Mouse (Mus musculus): Measurements from ENCODE around the gene Tjp1. TPM values are rescaled to one million over a fixed set of nuclear protein-coding genes. Genes with fewer than 3 reads are reported as not detected.

The Tjp1 gene
- polyA plus RNA-seq, 1 experiment from 2014 or later: 27.8 TPM

DNA sequence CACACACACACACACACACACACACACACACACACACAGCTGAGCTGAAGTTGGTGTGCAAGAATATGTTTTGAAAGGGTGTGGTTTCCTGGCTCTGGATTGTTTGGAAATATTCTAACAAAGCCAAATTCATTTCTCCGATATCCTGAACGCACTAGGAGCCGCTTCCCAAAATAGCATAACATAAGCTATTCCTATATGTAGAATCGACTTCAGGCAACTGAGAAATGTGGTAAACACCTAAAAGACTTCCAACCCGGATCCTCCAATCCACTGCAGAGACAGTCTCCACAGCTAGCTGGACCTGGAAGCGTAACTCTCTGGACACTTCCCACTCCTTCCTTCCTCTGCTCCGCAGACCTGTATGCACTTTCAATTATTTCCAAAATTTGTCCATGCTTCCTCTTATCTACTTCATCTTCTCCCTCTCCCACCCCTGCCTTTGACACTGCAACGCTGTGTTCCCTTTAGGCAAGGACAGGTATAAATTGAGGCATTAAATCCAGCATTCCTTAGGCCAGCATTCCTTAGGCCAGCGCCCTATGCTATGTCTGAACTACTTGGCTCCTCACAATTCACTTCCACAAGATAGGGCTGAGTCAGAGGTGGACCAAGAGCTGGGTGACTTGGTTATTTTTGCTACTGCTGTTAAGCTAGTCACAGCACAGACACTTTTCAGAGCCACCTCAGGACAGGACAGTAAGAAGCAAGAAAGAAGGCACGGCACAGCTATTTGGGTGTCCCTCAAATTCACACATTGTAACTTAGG is 144.9 kb downstream of the Tjp1 start:
- H3K4me1 ChIP-seq (ENCODE audit: control insufficient read depth, insufficient read depth, low read length): no peaks in the 10 kb centered on the region
- H3K4me3 ChIP-seq (ENCODE audit: low read depth, low read length): no peak overlapping the region
- no peaks in the 10 kb centered on the region for H3K27me3 ChIP-seq (ENCODE audit: control insufficient read depth, insufficient read depth, low read length)
- H3K4me2 ChIP-seq (ENCODE audit: low read depth): no peak overlapping the region
- WGBS: 84% methylated on average over 10 of the region's 10 CpGs
- no peaks in the 10 kb centered on the region for H3K36me3 ChIP-seq (ENCODE audit: control insufficient read depth, insufficient read depth, low read length)
- no peak overlapping the region for H3K27ac ChIP-seq (ENCODE audit: low read depth, low read length)
- no peaks in the 10 kb centered on the region for H3K9me3 ChIP-seq (ENCODE audit: control insufficient read depth, low read length)
- no peak overlapping the region for H3K9ac ChIP-seq (ENCODE audit: low read length)
- DNase-seq (ENCODE audit: low spot score) (no peak), ATAC-seq (ENCODE audit: insufficient read depth, low FRiP score, low TSS enrichment) (no peak)

DNA sequence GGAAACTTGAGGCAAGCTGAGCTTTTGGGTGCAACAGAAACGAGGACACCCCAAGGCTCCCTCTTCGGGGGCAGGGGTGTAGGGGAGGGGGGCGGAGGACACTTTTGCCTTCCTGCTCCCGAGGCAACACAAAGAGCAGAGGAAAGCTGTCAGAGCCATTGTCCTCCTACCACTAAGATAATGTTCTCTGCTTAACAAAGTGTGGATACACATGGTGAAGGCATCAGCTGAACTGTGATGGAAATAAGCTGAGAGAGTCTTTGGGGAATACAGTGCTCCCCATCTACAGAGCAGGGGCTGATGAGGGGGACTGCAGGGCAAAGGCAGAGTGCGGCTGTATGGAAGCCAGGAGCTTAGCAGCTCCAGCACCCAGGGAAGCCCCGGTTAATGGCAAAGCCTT is 145.7 kb downstream of the Tjp1 start:
- Histone ChIP-seq H3K4me1 (ENCODE audit: control insufficient read depth, insufficient read depth, low read length) (no peaks in the 10 kb centered on the region), H3K9ac (ENCODE audit: low read length) (no peak overlapping the region), H3K36me3 (ENCODE audit: control insufficient read depth, insufficient read depth, low read length) (no peaks in the 10 kb centered on the region), H3K27me3 (ENCODE audit: control insufficient read depth, insufficient read depth, low read length) (no peaks in the 10 kb centered on the region), H3K4me2 (ENCODE audit: low read depth) (no peak overlapping the region), H3K27ac (ENCODE audit: low read depth, low read length) (no peak overlapping the region), H3K9me3 (ENCODE audit: control insufficient read depth, low read length) (no peaks in the 10 kb centered on the region), H3K4me3 (ENCODE audit: low read depth, low read length) (no peak overlapping the region)
- 48% methylated on average over 6 of the region's 6 CpGs for WGBS
- DNase-seq (ENCODE audit: low spot score) (no peak), ATAC-seq (ENCODE audit: insufficient read depth, low FRiP score, low TSS enrichment) (no peak)

DNA sequence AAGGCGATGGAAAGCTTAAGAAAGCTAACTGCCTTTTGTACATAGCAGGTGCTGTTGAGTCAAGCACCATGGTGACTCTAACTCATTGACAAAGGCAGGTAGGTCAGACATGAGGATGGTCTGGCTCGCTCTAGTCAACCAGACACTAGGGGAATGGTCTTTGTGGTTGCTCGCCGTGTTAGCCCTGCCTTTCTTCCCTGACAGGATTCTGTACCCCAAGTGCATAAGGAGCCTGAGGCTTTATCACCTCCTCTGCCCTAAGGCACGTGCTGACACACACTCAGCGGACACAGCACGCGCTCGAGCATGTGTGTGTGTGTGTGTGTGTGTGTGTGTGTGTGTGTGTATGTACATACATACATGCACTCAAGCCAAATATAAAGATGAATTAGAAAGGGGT is 146.9 kb downstream of the Tjp1 start:
- Histone ChIP-seq H3K27me3 (ENCODE audit: control insufficient read depth, insufficient read depth, low read length) (no peaks in the 10 kb centered on the region), H3K4me1 (ENCODE audit: control insufficient read depth, insufficient read depth, low read length) (no peaks in the 10 kb centered on the region), H3K9ac (ENCODE audit: low read length) (no peak overlapping the region), H3K9me3 (ENCODE audit: control insufficient read depth, low read length) (no peaks in the 10 kb centered on the region), H3K36me3 (ENCODE audit: control insufficient read depth, insufficient read depth, low read length) (no peaks in the 10 kb centered on the region), H3K27ac (ENCODE audit: low read depth, low read length) (no peak overlapping the region), H3K4me2 (ENCODE audit: low read depth) (no peak overlapping the region), H3K4me3 (ENCODE audit: low read depth, low read length) (no peak overlapping the region)
- WGBS: 91% methylated on average over 9 of the region's 9 CpGs
- ATAC-seq (ENCODE audit: insufficient read depth, low FRiP score, low TSS enrichment) (no peak), DNase-seq (ENCODE audit: low spot score) (no peak)

DNA sequence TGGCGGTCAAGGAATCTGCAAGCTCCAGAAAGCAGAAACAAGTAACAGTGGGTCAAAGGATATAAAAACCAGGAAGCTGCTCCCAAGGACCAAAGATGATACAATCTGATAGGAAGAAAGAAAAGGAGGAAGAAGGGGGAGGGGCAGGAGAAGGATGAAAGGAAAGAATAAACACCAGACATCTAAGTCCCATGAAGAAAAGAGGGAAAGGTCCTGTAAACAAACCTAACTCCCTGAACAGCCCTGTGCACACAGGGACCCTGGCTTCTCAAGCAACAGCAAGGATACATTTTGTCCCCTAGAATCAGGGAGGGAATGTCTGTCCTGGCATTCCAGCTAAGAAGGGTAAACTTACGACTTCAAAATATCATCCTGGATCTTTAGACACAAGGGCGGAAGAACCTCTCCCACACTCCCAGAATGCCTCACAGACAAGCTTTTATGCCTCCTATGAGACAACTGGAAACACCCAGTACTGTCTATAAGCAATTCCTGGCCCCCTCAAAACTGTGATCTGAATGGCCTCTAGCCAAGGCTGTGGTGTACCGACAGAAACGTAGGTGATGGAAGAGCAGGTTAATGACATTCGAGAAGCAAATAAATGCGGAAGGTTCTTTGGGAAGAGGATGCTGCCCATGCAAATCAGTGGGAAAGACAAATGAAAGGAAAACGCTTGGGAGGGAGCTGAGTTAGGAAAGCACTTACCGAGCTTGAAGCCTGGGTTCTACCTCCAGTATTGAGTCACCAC is 148.6 kb downstream of the Tjp1 start:
- 65% methylated on average over 9 of the region's 9 CpGs for whole genome bisulfite sequencing
- Histone ChIP-seq H3K9me3 (ENCODE audit: control insufficient read depth, low read length) (no peaks in the 10 kb centered on the region), H3K4me2 (ENCODE audit: low read depth) (no peak overlapping the region), H3K9ac (ENCODE audit: low read length) (no peak overlapping the region), H3K4me1 (ENCODE audit: control insufficient read depth, insufficient read depth, low read length) (no peaks in the 10 kb centered on the region), H3K27ac (ENCODE audit: low read depth, low read length) (no peak overlapping the region), H3K36me3 (ENCODE audit: control insufficient read depth, insufficient read depth, low read length) (no peaks in the 10 kb centered on the region), H3K27me3 (ENCODE audit: control insufficient read depth, insufficient read depth, low read length) (no peaks in the 10 kb centered on the region), H3K4me3 (ENCODE audit: low read depth, low read length) (no peak overlapping the region)
- DNase-seq (ENCODE audit: low spot score): no peak
- no peak for ATAC-seq (ENCODE audit: insufficient read depth, low FRiP score, low TSS enrichment)

GRCm38 (mm10) chr7:65377521-65377920 is 150.1 kb downstream of the Tjp1 start:
- 86% methylated on average over 3 of the region's 3 CpGs for WGBS
- DNase-seq (ENCODE audit: low spot score): no peak
- H3K4me3 ChIP-seq (ENCODE audit: low read depth, low read length): no peak overlapping the region

GRCm38 (mm10) chr7:65375621-65376020 is 152.0 kb downstream of the Tjp1 start:
- no peak overlapping the region for H3K4me3 ChIP-seq (ENCODE audit: low read depth, low read length)
- DNase-seq (ENCODE audit: low spot score) (no peak), ATAC-seq (ENCODE audit: insufficient read depth, low FRiP score, low TSS enrichment) (no peak)
- no peak overlapping the region for H3K27ac ChIP-seq (ENCODE audit: low read depth, low read length)
- no peak overlapping the region for H3K4me2 ChIP-seq (ENCODE audit: low read depth)
- H3K9ac ChIP-seq (ENCODE audit: low read length): no peak overlapping the region
- no peaks in the 10 kb centered on the region for H3K27me3 ChIP-seq (ENCODE audit: control insufficient read depth, insufficient read depth, low read length)
- no peaks in the 10 kb centered on the region for H3K4me1 ChIP-seq (ENCODE audit: control insufficient read depth, insufficient read depth, low read length)
- WGBS: 88% methylated on average over 3 of the region's 3 CpGs
- H3K36me3 ChIP-seq (ENCODE audit: control insufficient read depth, insufficient read depth, low read length): no peaks in the 10 kb centered on the region
- no peaks in the 10 kb centered on the region for H3K9me3 ChIP-seq (ENCODE audit: control insufficient read depth, low read length)

More at GRCm38 (mm10) chr7:65377521-65377920, 150.1 kb downstream of the Tjp1 start:
- Histone ChIP-seq H3K27me3 (ENCODE audit: control insufficient read depth, insufficient read depth, low read length) (no peaks in the 10 kb centered on the region), H3K9me3 (ENCODE audit: control insufficient read depth, low read length) (no peaks in the 10 kb centered on the region), H3K4me1 (ENCODE audit: control insufficient read depth, insufficient read depth, low read length) (no peaks in the 10 kb centered on the region), H3K9ac (ENCODE audit: low read length) (no peak overlapping the region), H3K27ac (ENCODE audit: low read depth, low read length) (no peak overlapping the region), H3K36me3 (ENCODE audit: control insufficient read depth, insufficient read depth, low read length) (no peaks in the 10 kb centered on the region), H3K4me2 (ENCODE audit: low read depth) (no peak overlapping the region)
- no peak for ATAC-seq (ENCODE audit: insufficient read depth, low FRiP score, low TSS enrichment)

DNA sequence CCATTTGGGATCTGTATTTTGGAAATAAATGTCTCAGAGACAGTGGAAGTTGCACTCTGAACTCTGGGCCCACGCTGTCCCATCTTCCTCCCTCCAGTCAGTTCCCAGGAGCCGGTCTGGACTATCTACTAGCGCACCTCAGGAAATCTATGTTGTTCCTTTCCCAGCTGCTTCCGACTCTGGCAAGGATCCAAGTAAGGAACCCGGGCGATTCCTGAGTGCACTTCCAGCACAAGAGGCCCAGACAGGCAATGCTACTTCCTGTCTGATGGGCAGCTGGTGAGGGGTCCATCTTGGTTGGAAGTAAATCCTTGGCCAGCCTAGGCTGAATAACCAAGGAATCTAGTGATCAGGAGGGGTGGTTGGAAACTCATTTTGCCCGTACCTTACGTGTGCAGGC is 152.4 kb downstream of the Tjp1 start:
- 88% methylated on average over 8 of the region's 8 CpGs for WGBS

GRCm38 (mm10) chr7:65373336-65373735 is 154.2 kb downstream of the Tjp1 start:
- H3K36me3 ChIP-seq (ENCODE audit: control insufficient read depth, insufficient read depth, low read length): no peaks in the 10 kb centered on the region
- no peak for DNase-seq (ENCODE audit: low spot score)
- H3K4me2 ChIP-seq (ENCODE audit: low read depth): no peak overlapping the region
- no peaks in the 10 kb centered on the region for H3K27me3 ChIP-seq (ENCODE audit: control insufficient read depth, insufficient read depth, low read length)
- H3K4me3 ChIP-seq (ENCODE audit: low read depth, low read length): no peak overlapping the region
- no peak overlapping the region for H3K27ac ChIP-seq (ENCODE audit: low read depth, low read length)
- WGBS: 77% methylated on average over 8 of the region's 8 CpGs
- H3K9me3 ChIP-seq (ENCODE audit: control insufficient read depth, low read length): no peaks in the 10 kb centered on the region
- no peak overlapping the region for H3K9ac ChIP-seq (ENCODE audit: low read length)
- H3K4me1 ChIP-seq (ENCODE audit: control insufficient read depth, insufficient read depth, low read length): no peaks in the 10 kb centered on the region
- no peak for ATAC-seq (ENCODE audit: insufficient read depth, low FRiP score, low TSS enrichment)

More for the DNA sequence above, 152.4 kb downstream of the Tjp1 start:
- Histone ChIP-seq H3K36me3 (ENCODE audit: control insufficient read depth, insufficient read depth, low read length) (no peaks in the 10 kb centered on the region), H3K27ac (ENCODE audit: low read depth, low read length) (no peak overlapping the region), H3K9ac (ENCODE audit: low read length) (no peak overlapping the region), H3K4me1 (ENCODE audit: control insufficient read depth, insufficient read depth, low read length) (no peaks in the 10 kb centered on the region), H3K4me3 (ENCODE audit: low read depth, low read length) (no peak overlapping the region), H3K9me3 (ENCODE audit: control insufficient read depth, low read length) (no peaks in the 10 kb centered on the region), H3K4me2 (ENCODE audit: low read depth) (no peak overlapping the region), H3K27me3 (ENCODE audit: control insufficient read depth, insufficient read depth, low read length) (no peaks in the 10 kb centered on the region)
- DNase-seq (ENCODE audit: low spot score) (no peak), ATAC-seq (ENCODE audit: insufficient read depth, low FRiP score, low TSS enrichment) (no peak)

DNA sequence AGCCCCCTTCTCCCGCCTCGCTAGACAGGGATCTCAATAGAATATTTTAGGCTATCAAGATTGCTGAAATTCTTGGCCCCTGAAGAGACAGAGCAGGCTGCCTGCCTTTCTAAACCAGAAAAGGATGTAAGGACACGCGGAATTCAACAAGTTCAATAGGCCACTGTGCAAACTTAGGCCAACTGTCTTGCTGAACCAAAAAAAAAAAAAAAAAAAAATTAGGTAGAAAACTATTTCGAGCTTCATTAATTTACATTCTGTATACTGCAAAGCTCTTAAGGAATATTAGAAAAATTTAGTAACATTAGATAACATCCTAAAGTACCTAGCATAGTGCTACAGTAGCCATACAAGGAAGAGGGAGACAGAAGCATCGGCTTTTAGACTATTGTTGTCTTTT is 155.8 kb downstream of the Tjp1 start:
- DNase-seq (ENCODE audit: low spot score) (no peak), ATAC-seq (ENCODE audit: insufficient read depth, low FRiP score, low TSS enrichment) (no peak)
- Histone ChIP-seq H3K4me3 (ENCODE audit: low read depth, low read length) (peak overlapping the region; percentile 91), H3K27me3 (ENCODE audit: control insufficient read depth, insufficient read depth, low read length) (no peaks in the 10 kb centered on the region), H3K4me1 (ENCODE audit: control insufficient read depth, insufficient read depth, low read length) (peaks cover 7% of the 10 kb centered on the region), H3K4me2 (ENCODE audit: low read depth) (peak overlapping the region; percentile 62), H3K27ac (ENCODE audit: low read depth, low read length) (no peak overlapping the region), H3K9me3 (ENCODE audit: control insufficient read depth, low read length) (no peaks in the 10 kb centered on the region), H3K36me3 (ENCODE audit: control insufficient read depth, insufficient read depth, low read length) (no peaks in the 10 kb centered on the region), H3K9ac (ENCODE audit: low read length) (peak overlapping the region; percentile 83)
- 57% methylated on average over 6 of the region's 6 CpGs for WGBS

All from neural tube, embryonic 11.5 days (tissue).